Mouse (Mus musculus) CD4-positive, CD25-positive, alpha-beta regulatory T cell, adult 4 months (primary cell): ENCODE data around the gene Tbcd. TPM values are rescaled to one million over a fixed set of nuclear protein-coding genes. Genes with fewer than 3 reads are reported as not detected.

Experiments used
- ATAC-seq: one replicate; pipeline ENCODE4 v1.8.0; 2017
- polyA plus RNA-seq, 2 experiments: library from polyadenylated mRNA; unstranded; fragments of 100-300 nt; shearing (Covaris generic); gene quantifications; one replicate each; pipeline ENCODE4 v1.2.1; 2017

Gene Tbcd
- polyA plus RNA-seq: 10 to 100 TPM; 24.0 to 41.8 TPM

DNA sequence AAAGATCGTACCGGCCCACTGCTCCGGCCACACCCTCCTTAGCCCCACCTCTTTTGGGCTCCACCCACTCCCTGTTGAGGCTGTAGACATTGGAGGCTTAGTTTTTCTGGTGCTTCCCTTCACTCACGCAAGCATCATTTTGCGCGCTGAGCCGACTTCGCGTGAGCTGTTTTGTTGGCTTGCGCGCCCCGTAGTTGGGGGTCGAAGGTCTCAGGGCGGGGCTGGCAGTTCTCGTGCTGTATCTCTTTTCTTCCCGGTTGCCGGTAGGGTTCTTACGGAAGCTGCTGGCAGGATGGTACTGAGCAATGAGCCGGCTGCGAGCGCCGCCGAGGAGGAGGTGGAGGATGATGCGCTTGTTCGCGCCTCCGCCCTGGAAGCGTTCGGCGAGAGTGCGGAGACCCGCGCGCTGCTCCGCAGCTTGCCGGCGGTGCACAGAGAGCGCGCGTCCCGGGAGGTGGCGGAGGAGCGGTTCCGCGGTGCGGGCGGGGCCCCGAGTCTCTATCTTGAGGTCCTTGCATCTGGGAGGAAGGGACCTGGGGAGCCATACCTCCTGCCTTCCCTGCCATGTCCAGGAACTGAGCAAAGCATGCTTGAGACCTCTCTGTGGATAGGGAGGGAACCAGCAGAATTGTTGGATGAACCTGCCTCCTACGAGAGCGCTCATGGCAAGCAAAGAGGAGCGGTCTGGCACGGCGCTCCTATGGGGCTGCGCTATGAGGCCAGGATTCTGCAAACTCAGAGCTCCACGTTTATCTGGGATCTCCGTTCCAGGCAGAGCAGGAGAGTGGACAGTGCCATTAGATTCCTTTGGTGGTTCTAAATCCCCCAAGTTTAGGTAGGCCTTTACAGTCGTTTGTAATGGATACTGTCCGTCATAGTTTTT is at the start of gene Tbcd:
Tbcd (plus strand) TSS at position 197 of the 883 bp plus-strand sequence.
- peak; percentile 95 for ATAC-seq

DNA sequence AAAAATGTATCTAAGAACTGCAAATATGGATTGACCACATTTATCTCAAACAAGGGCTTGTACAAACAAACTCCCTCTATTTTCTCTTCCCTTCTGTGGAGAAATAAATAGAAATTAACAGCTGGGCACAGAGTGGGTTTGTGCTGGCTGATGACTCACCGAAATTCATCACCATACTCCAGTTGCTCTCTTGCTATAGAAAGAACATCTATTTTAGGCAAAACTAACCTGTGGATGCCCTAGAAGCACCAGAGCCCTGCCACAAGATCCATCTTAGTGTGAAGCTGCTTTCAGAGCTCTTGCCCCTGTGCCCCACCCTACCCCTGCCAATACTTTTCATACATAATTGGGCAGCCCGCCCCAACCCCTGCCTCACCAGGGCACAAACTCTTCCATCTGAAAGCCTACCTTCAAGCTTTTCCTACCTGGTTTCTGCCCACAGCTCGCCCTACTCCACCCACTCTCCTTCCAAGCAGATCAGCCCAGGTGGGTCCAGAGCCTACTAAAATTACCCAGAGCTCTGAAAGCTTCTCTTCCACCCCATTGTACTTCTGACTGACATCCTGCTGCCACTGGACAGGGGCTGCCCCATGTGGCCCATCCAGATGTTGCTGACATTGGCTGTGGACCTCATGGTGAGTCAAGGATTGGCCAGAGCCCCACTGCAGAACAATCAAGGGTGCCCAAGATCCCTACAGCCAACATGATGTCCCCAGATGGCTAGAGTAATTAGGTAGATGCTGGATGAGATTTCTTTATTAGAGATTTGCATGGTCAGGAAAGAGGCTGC is 44.2 kb upstream of the Tbcd start:
- no peak for ATAC-seq

DNA sequence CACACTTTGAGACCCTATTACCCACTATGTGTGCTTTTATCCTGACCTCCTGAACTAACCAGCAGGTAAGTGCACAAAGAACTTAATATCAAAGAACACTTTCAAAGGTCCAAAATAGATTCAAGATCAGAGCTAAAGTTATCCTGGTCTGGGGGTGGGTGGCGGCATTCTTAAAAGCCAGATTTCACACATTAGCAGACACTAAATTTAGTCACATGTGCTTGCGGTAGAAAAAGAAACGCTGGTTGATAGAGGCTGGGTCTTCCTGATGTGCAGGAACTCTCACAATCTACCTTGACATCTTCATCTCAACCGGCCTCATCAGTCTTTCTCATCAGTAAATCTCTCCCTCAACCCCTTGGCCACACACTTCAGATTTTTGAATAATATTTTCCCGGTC is 37.0 kb upstream of the Tbcd start:
- no peak for ATAC-seq

DNA sequence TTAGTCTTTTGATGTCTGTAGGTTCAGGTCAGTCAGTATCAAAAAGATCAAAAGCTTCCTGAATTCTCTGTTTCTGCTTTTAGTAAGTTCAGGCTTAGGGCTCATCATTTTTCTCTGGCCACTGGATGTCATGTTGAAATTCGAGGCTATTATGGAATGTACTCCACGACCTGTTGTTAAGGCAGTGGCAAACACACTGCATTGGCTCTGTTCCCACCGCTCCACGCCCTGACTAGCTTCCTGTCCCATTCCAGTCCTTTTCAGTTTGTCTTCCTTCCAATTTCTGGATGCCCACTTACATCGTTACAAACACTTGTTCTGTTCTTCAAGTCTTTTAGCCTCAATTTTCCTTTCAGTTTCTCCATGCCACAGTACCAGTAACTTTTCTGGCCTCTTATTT is 36.4 kb upstream of the Tbcd start:
- no peak for ATAC-seq

DNA sequence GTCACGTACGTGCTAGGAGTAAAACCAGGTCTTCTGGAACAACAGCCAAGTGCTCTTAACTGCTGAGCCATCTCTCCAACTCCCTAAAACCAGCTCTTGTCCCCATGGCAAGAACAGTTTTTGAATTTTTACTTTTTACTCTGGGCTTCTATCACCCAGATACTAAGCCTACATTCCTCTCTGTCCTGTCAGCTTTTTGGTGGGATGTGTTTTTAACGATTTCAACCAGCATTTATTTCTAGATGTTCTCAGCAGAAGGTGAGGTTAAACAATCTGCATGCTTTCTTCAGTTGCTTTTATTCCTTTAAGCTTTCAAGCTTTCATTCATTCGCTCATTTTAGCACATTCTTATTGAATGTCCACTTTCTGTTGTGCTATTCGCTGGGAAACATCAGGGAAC is 33.8 kb upstream of the Tbcd start:
- ATAC-seq: no peak

DNA sequence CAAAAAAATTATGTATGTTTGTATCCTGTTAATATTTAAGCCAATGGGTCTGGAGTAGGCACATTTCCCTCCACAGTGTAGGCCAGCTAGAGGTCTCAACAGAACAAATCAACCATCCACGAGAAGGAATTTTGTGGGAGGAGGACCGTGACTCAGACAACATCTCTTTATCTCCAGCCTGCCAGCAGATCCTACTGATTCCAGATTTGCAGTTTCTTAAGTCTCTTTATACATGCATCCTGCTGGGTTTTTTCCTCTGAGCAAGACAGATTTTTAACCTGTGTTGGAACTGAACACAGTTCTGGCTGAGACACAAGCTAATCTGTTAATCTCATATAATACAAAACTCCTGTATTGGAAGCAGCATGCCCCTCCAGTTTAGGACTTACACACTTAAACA is 32.8 kb upstream of the Tbcd start:
- no peak for ATAC-seq

DNA sequence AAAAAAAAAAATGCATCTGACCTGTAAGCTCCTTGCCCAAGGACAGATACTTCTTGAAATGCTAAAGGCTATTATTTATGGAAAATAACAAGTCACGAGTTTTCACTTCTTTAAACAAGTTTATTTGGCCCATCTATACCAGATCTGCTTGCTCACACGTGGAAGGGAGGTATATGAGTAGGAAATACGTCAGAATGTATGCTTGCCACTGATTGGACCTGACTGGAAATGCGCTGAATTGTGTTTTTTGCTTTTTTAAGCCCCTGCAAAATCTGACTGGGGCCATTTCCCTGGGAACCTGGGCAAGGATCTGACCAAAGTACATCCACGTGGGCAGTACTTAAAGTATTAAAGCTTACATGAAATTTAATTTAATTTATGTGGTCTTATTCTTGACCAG is 31.4 kb upstream of the Tbcd start:
- ATAC-seq: no peak

DNA sequence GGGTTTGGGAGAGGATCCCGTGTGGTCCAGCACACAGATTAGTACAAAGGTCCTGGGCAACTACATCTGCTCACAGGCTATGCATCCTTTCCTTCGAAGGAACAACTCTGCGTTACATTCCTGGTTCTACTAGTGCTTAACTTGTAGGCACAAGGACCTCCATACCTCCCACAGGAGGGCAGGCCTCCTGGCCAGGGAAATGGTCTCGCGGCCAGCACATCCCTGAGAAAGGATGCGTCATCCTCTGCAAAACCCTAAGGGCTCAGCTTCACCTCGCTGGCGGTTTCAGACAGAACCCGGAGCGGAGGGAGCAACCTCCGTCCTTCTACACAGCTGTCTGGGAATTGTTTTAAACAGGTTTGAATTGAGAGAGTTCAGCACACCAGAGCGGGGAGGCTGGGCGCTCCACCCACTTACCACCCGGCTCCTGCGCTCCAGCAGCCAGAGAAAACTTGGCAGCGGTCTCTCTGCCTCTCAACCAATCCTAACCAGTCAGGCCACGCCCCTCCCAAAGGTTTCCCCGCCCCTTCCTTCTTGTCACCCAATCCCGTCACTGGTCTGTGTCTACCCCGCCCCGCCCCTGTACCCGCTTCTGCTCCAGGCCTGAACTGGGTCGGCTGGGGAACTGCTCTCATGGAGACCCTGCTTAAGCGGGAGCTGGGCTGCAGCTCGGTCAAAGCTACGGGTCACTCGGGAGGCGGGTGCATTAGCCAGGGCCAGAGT is 30.8 kb upstream of the Tbcd start, which contains the start of gene Fn3krp:
Fn3krp (plus strand) TSS at position 572 of the 723 bp plus-strand sequence.
- peak; percentile 99 for ATAC-seq

DNA sequence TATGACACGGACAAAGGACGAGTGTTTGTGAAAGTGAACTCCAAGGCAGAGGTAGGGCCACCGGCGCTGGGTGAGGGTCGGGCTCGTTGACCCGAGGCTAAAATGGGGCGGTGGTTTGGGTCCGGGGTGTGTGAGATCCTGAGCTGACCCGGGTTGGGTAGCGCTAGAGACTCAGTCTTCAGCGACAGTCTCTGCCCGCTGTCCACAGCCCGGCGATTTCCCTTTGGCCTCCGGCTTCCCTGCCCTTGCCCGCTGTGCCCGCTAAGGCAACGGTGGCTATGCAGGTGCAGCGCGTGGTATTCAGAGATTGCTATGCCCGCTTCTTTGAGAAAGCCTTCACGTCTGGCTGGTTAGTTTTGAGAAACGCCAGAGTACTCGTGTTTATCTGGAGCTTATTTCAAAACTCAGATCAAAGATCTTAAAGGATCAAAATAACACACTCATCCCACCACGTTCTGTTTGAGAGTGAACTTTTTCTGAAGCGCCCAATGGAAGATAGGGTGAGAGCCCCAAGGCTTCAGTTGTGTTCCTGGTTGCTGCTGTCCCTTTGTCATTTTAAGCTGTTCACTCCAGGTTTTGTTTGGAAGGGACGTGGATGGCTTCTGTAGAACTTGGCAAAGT is 30.1 kb upstream of the Tbcd start:
- peak; percentile 21 for ATAC-seq

DNA sequence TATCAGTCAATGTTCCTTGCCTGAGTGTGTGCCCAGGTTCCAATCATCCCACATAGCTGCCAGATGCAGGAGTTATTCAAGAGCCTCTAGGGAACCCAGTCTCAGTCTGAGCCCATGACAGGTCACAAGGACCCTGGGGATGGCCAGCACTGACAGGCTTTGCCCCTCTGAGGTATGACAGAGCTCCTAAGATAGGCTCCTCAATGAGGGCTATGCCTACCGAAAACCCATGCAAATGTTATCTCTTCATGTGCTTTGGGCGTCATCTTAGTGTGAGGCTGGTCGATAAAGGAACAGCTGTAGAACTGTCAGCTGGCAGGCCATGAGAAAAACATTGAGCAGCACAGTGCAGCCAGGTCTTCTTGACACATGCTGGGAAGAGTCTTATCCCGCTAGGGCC is 18.4 kb upstream of the Tbcd start:
- no peak for ATAC-seq

DNA sequence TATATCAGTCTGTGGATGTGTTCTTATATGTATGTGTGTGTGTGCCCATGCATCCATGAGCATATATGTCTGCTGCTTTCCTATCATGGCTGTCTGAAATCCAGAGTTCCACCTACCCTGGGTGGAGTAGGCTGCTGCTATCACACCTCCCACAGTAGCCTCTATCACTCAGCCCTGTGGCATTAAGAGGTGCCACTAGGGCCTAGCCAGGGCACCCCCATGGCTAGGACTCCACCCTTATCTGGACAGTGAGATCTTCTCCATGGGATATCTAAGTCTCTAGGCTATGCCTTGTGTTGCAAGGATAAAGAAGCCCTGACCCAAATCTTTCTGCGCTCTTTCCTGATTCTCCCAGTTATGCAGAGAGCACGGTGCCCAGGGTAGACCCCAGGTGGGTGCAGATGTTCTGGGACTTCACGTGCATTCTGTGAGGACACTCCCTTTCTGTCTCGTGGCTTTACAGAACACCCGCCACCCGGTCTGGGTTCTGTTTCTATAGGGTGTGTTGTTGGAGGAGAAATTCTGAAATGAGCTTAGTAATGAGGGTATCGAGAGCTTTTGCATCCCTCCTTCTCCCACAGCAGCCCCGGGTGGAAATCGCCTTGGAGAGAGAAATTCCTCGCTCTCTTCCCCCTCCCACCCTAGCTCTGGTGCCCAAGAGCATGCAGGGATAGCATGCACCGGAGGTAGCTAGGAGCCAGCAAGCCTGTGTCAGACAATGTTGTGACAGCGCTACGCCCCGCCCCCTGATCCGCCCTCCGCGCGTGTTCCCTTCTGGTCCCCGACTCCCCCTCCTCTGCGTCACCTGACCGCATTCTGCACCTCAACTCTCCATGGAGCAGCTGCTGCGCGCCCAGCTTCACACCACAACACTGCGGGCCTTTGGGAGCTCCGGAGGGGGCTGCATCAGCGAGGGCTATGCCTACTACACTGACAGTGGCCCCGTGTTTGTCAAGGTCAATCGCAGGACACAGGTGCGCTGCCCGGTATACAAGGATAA is 17.3 kb upstream of the Tbcd start, which contains the start of gene Fn3k:
Fn3k (plus strand) TSS at position 758 of the 1,000 bp plus-strand sequence.
- peak; percentile 100 for ATAC-seq

DNA sequence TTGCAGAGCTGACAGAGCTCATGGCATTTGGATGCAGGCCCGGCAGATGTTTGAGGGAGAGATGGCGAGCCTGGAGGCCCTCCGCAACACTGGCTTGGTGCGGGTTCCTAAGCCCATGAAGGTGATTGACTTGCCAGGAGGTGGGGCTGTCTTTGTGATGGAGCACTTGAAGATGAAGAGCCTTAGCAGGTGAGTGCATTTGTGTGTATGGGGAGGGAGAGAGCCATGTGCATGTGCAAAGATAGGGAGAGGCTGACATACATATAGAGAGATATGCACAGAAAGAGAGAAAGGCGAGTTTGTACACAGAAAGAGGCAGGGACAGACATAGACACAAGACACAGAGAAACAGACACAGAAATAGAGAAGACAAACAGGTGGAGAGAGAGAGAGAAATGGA is 14.5 kb upstream of the Tbcd start:
- ATAC-seq: no peak

DNA sequence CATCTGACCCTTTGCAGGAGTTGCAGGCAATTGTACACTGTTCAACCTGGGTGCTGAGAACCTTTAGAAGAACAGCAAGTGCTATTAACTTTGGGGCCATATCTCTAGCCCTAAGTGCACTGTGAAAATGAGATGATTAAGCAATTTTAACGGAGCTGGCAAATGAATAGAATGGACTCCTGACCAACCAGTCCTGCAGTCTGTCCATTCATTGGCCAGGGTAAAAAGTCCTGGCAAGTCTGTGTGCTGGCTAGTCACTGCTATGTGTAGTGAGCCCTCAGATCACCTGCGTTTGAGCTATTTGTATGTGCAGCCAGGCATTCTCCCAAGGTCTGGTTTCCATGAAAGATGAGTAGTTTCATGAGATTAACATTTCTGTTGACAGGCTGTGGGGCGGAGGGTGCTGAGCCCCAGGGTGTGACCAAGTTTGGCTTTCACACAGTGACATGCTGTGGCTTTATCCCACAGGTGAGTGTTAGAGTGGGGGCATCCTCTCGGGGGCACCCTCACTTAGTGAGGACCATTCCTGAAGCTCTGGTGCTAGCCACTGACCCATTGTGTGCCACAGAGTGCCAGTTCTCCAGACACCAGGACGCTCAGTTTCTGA is 12.0 kb upstream of the Tbcd start:
- ATAC-seq: no peak

DNA sequence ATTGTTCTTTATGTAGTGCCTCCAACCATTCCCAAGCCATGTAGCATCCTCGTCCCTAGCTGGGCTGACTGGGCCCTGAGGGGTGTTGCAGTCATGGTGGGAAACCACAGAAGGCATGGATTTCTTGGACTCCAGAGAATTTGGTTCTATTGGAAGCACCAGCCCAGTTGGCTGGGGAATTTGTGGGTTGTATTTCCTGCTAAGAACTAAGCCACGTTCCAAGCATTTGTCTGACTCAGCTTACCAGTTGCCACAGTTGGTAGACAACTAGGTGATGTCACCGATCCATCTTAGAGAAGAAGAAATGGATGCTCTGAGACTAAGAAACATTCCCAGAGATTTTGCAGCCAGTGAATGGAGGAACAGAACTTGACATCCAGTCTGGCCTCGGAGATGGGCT is 10.1 kb upstream of the Tbcd start:
- no peak for ATAC-seq

DNA sequence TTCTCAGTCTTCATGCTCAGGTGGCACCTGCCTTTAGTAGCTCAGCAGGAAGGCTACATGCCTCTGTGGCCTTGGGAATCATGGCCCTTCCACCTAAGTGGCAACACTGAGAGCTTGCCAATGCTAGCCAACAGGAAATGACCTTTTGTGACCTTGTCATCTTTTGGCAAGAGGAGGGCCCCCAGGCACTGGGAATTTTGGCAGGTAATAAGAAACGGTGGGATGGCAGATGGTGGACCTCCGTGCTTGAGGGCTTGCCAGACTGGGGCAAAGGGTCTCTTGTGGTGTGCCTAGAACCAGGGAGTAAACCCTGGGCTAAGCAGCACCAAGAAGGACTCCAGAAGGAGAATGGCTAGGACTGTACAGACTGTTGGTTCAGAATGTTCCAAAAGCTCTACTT is 9.7 kb upstream of the Tbcd start:
- ATAC-seq: no peak

DNA sequence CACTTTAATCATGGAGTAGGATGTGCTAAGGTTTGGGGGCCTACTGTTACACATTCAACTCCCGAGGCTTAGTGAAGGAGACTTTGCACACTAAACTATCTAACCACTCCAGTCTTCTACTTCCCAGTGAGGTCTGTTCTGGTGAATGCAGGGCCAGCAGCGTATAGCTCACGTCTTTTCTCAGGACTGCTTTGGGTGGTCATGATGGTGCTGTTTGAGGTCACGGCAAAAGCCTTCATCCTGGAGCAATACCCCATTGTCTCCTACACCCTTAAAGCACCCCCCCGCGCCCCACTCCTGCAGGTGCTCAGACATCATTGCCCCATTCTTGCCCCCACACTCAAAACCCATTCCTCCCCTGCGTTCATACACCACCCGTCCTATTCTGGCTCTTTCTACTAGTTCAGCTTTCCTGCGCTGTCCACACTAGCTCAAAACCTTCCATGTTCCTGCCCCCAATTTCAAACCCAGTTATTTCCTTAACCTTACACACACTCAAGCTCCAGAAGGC is 478 bp upstream of the Tbcd start:
- no peak for ATAC-seq

DNA sequence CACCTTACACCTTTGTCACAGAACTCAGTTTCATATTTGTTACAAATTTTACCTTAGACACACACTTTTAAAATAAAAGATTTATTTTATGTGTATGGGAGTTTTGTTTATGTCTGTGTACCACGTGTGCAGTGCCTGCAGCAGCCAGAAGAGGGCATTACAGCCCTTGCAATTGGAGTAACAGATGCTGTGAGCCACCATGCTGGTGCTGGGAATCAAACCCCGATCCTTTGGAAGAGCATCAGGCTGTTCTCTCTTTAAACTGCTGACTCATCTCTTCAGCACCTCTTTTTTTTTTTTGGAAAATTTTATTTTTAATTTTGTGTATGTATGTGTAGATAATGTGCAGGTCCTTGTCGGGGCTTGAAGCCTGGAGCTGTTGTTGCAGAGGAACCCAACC is 6.1 kb downstream of the Tbcd start:
- no peak for ATAC-seq

DNA sequence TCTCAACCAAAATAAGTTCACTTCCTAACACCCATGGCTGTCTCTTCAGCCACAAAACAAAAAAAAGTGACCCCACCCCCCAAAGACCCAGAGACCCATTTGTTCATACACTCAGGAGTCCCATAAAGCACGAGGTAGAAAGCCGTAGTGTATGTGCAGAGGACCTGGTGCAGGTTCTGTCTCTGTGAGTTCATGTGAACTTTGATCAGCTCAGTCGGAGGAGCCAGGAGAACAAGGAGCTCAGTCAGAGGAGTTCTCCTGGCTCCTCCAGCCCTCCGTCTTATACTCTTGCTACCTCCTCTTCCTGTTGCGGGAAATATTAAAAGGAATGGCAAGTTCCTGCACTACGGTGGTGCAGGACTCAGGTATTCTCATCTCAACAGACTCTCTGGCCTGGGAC is 15.7 kb downstream of the Tbcd start:
- no peak for ATAC-seq

DNA sequence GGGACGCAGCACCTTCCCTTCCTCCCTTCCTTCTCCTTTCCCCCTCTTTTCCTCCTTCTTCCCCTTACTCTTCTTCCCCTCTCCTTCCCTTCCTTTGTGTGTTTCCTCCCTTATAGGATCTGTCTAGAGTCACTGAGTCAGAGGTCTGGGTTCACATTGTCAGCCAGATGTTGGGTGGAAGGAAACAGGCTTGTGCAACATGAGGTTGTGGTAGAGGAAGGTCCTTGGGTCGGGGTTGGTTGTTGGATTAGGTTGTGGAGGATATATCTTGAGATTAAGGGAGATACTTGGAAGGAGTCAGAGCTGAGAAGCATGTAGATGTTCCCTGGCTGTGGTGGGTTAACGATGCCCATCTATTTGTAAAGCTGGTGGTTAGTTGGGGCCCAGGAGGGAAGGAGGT is 23.1 kb downstream of the Tbcd start:
- no peak for ATAC-seq

DNA sequence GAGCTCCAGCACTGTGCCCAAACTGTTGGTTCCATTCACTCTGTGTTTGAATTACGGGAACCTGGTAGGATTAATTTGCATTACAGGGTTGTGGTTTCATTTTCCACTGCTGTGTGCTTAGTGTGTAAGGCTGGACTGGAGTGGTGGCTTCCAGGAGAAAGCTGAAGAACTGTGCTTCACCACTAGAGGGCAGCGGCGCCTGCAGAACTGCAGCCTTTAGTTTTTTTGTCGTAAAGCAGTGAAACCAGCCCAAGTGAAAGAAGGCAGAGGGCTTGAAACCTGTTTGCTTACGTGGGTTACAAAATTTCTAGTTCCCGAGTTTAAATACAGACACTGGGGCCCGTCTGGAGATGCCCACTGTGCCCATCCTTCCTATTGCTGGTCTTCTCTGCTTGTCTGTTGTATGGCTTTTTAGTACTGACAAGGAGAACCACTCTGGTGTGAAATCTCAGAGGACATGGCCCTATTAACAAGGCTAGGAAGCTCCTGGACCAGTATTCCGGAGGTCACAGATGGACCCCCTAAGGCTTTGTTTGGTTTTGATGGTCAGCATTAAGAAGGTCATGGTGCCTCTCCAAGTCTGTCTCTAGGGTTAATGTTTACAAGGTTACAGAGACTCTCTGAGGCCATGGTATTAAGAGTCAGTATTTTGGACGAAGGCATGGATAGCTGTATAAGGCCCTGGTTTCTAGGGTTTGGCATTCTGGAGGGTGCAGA is 24.1 kb downstream of the Tbcd start:
- peak; percentile 75 for ATAC-seq
